Mouse (Mus musculus): Measurements from ENCODE around the gene Fam19a1. TPM values are rescaled to one million over a fixed set of nuclear protein-coding genes. Genes with fewer than 3 reads are reported as not detected.

Fam19a1 gene
- polyA plus RNA-seq (2014; fragmentation: Nextera tagmentation; extraction: Ambion mirVana), result 2.2 and 3.0 TPM in 2 replicates

GRCm38 (mm10) chr6:96112854-96113253, at the start of gene Fam19a1:
TSS of gene Fam19a1 (plus strand) at chr6:96113154.
- Histone ChIP-seq H3K27me3 (ENCODE audit: insufficient read depth, low read length) (no peaks in the 10 kb centered on the region), H3K9ac (no peak within 1 kb of the TSS), H3K4me3 (ENCODE audit: low read depth, low read length) (peak within 1 kb of the TSS; percentile 27), H3K9me3 (ENCODE audit: low read depth, low read length) (no peaks in the 10 kb centered on the region), H3K4me2 (peak within 1 kb of the TSS; percentile 95), H3K36me3 (ENCODE audit: insufficient read depth) (no peaks in the 10 kb centered on the region), H3K27ac (ENCODE audit: low read depth) (no peak within 1 kb of the TSS), H3K4me1 (ENCODE audit: insufficient read depth) (peaks cover 7% of the 10 kb centered on the region; the same call in 1 of the 2 replicates)
- TF ChIP-seq CTCF (IDR thresholded peaks at IDR 0.05; ENCODE audit: low read depth), result no peak
- ATAC-seq (ENCODE audit: insufficient read depth), result no peak
- DNase-seq, result no peak
- 14% methylated on average over 6 of the region's 6 CpGs for WGBS

- DNase-seq (no peak), ATAC-seq (ENCODE audit: insufficient read depth) (no peak)
- H3K27ac ChIP-seq (ENCODE audit: low read depth), result no peak overlapping the region
- no peaks in the 10 kb centered on the region for H3K36me3 ChIP-seq (ENCODE audit: insufficient read depth)
- H3K4me2 ChIP-seq, result no peak overlapping the region
- no peaks in the 10 kb centered on the region for H3K9me3 ChIP-seq (ENCODE audit: low read depth, low read length)
- H3K4me3 ChIP-seq (ENCODE audit: low read depth, low read length), result no peak overlapping the region
- 71% methylated on average over 4 of the region's 4 CpGs for WGBS
- H3K4me1 ChIP-seq (ENCODE audit: insufficient read depth), result no peaks in the 10 kb centered on the region
- TF ChIP-seq CTCF (IDR thresholded peaks at IDR 0.05; ENCODE audit: low read depth), result no peak
- H3K27me3 ChIP-seq (ENCODE audit: insufficient read depth, low read length), result no peaks in the 10 kb centered on the region
- H3K9ac ChIP-seq, result no peak overlapping the region
These were observed 41.9 kb upstream of the Fam19a1 start for GRCm38 (mm10) chr6:96071080-96071479.

- Histone ChIP-seq H3K4me1 (ENCODE audit: insufficient read depth) (no peaks in the 10 kb centered on the region), H3K27me3 (ENCODE audit: insufficient read depth, low read length) (no peaks in the 10 kb centered on the region), H3K9me3 (ENCODE audit: low read depth, low read length) (no peaks in the 10 kb centered on the region), H3K36me3 (ENCODE audit: insufficient read depth) (no peaks in the 10 kb centered on the region), H3K4me2 (no peak overlapping the region), H3K27ac (ENCODE audit: low read depth) (no peak overlapping the region), H3K4me3 (ENCODE audit: low read depth, low read length) (no peak overlapping the region), H3K9ac (no peak overlapping the region)
- no peak for TF ChIP-seq CTCF (IDR thresholded peaks at IDR 0.05; ENCODE audit: low read depth)
- no peak for DNase-seq
- no peak for ATAC-seq (ENCODE audit: insufficient read depth)
These were observed 41.4 kb upstream of the Fam19a1 start for GRCm38 (mm10) chr6:96071567-96071966.

GRCm38 (mm10) chr6:96089961-96090360, 23.0 kb upstream of the Fam19a1 start:
- 81% methylated on average over 6 of the region's 6 CpGs for WGBS
- no peak overlapping the region for H3K9ac ChIP-seq
- no peak overlapping the region for H3K4me2 ChIP-seq
- no peaks in the 10 kb centered on the region for H3K9me3 ChIP-seq (ENCODE audit: low read depth, low read length)
- no peaks in the 10 kb centered on the region for H3K36me3 ChIP-seq (ENCODE audit: insufficient read depth)
- DNase-seq (no peak), ATAC-seq (ENCODE audit: insufficient read depth) (no peak)
- no peaks in the 10 kb centered on the region for H3K4me1 ChIP-seq (ENCODE audit: insufficient read depth)
- H3K27me3 ChIP-seq (ENCODE audit: insufficient read depth, low read length), result no peaks in the 10 kb centered on the region
- no peak for TF ChIP-seq CTCF (IDR thresholded peaks at IDR 0.05; ENCODE audit: low read depth)
- H3K27ac ChIP-seq (ENCODE audit: low read depth), result no peak overlapping the region
- no peak overlapping the region for H3K4me3 ChIP-seq (ENCODE audit: low read depth, low read length)

- no peaks in the 10 kb centered on the region for H3K36me3 ChIP-seq (ENCODE audit: insufficient read depth)
- DNase-seq, result no peak
These were observed 19.2 kb upstream of the Fam19a1 start for GRCm38 (mm10) chr6:96093716-96094115.

GRCm38 (mm10) chr6:96098225-96098624, 14.7 kb upstream of the Fam19a1 start:
- Histone ChIP-seq H3K27ac (ENCODE audit: low read depth) (no peak overlapping the region), H3K27me3 (ENCODE audit: insufficient read depth, low read length) (no peaks in the 10 kb centered on the region), H3K36me3 (ENCODE audit: insufficient read depth) (no peaks in the 10 kb centered on the region), H3K9me3 (ENCODE audit: low read depth, low read length) (no peaks in the 10 kb centered on the region), H3K4me2 (no peak overlapping the region), H3K4me1 (ENCODE audit: insufficient read depth) (no peaks in the 10 kb centered on the region), H3K9ac (no peak overlapping the region), H3K4me3 (ENCODE audit: low read depth, low read length) (no peak overlapping the region)
- WGBS, result 70% methylated on average over 6 of the region's 6 CpGs
- DNase-seq (no peak), ATAC-seq (ENCODE audit: insufficient read depth) (no peak)
- no peak for TF ChIP-seq CTCF (IDR thresholded peaks at IDR 0.05; ENCODE audit: low read depth)

More at GRCm38 (mm10) chr6:96093716-96094115, 19.2 kb upstream of the Fam19a1 start:
- TF ChIP-seq CTCF (IDR thresholded peaks at IDR 0.05; ENCODE audit: low read depth), result no peak
- Histone ChIP-seq H3K4me2 (no peak overlapping the region), H3K4me1 (ENCODE audit: insufficient read depth) (no peaks in the 10 kb centered on the region), H3K27me3 (ENCODE audit: insufficient read depth, low read length) (no peaks in the 10 kb centered on the region), H3K27ac (ENCODE audit: low read depth) (no peak overlapping the region), H3K9ac (no peak overlapping the region), H3K4me3 (ENCODE audit: low read depth, low read length) (no peak overlapping the region), H3K9me3 (ENCODE audit: low read depth, low read length) (no peaks in the 10 kb centered on the region)
- ATAC-seq (ENCODE audit: insufficient read depth), result no peak
- 79% methylated on average over 1 of the region's 1 CpGs for WGBS

- 52% methylated on average over 1 of the region's 1 CpGs for WGBS
- ATAC-seq (ENCODE audit: insufficient read depth) (no peak), DNase-seq (no peak)
- H3K4me1 ChIP-seq (ENCODE audit: insufficient read depth), result peaks cover 7% of the 10 kb centered on the region; the same call in 1 of the 2 replicates
- no peaks in the 10 kb centered on the region for H3K9me3 ChIP-seq (ENCODE audit: low read depth, low read length)
- no peaks in the 10 kb centered on the region for H3K36me3 ChIP-seq (ENCODE audit: insufficient read depth)
- H3K4me2 ChIP-seq, result no peak overlapping the region
- H3K27ac ChIP-seq (ENCODE audit: low read depth), result no peak overlapping the region
- no peak overlapping the region for H3K4me3 ChIP-seq (ENCODE audit: low read depth, low read length)
- no peak overlapping the region for H3K9ac ChIP-seq
- TF ChIP-seq CTCF (IDR thresholded peaks at IDR 0.05; ENCODE audit: low read depth), result no peak
- no peaks in the 10 kb centered on the region for H3K27me3 ChIP-seq (ENCODE audit: insufficient read depth, low read length)
These were observed 1.3 kb upstream of the Fam19a1 start for GRCm38 (mm10) chr6:96111656-96112055.

GRCm38 (mm10) chr6:96114151-96114550, 1.2 kb downstream of the Fam19a1 start:
- TF ChIP-seq CTCF (IDR thresholded peaks at IDR 0.05; ENCODE audit: low read depth), result no peak
- no peak for DNase-seq
- H3K4me2 ChIP-seq, result peak overlapping the region; percentile 95
- H3K9me3 ChIP-seq (ENCODE audit: low read depth, low read length), result no peaks in the 10 kb centered on the region
- no peak overlapping the region for H3K9ac ChIP-seq
- H3K36me3 ChIP-seq (ENCODE audit: insufficient read depth), result no peaks in the 10 kb centered on the region
- no peak overlapping the region for H3K27ac ChIP-seq (ENCODE audit: low read depth)
- no peak for ATAC-seq (ENCODE audit: insufficient read depth)
- H3K4me3 ChIP-seq (ENCODE audit: low read depth, low read length), result no peak overlapping the region
- H3K27me3 ChIP-seq (ENCODE audit: insufficient read depth, low read length), result no peaks in the 10 kb centered on the region
- WGBS, result 25% methylated on average over 1 of the region's 1 CpGs
- H3K4me1 ChIP-seq (ENCODE audit: insufficient read depth), result peaks cover 7% of the 10 kb centered on the region; the same call in 1 of the 2 replicates

All from lung, embryonic 14.5 days (tissue).